Mouse (Mus musculus) adrenal gland, postnatal 25 days (tissue): ENCODE data around the gene Rmnd5b. TPM values are rescaled to one million over a fixed set of nuclear protein-coding genes. Genes with fewer than 3 reads are reported as not detected.
"Not testable (repeated sequence)": the region's sequence is repeated elsewhere in the genome, so short reads cannot be mapped to it uniquely, and the experiment has no call there.

Experiments used
- DNase-seq: peaks from one replicate; pipeline ENCODE4 v3.0.0; 2021; ENCODE audit warnings: mixed read lengths
- total RNA-seq: library from RNA; stranded (reverse); gene quantifications from 2 replicates; pipeline ENCODE4 v1.2.3, GENCODE M21; 2021

Gene Rmnd5b
- total RNA-seq, 1 experiment from 2014 or later = 55.8 TPM

DNA sequence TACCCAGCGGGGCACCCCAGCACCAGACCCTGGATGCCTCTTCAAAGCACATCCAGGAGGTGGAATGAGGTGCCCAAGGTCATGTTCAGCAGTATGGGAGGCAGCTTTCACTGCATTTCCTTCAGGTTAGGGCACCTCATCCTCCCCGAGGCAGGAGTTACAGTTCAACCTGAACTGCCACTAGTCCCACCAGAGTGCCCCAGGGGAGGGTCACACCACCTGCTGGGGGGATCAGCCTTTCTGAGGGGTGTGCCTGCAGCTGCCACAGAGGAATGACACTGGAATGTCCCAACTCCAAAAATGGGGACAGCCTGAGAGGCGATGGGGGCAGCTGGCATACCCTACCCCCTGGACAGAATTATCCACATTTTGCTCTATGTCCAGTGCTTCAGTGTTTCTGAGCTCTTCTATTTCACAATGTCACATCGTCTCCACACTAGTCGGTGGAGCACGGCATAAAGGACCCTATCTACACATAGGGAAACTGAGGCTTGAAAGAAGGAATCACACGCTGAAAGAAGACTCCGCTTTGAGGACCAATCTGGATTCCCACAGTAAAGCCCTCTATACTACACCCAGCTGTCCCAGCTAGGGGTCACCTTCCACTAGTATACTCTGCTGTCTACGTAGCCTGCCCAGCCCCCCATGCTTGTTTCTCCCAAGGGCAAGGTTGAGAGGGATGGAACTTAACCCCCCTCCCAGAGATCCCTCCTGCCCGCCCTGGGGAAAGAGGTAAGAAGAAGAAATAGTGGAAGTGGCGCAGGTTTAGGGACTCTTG is 13.6 kb upstream of the Rmnd5b start:
- no peak for DNase-seq

DNA sequence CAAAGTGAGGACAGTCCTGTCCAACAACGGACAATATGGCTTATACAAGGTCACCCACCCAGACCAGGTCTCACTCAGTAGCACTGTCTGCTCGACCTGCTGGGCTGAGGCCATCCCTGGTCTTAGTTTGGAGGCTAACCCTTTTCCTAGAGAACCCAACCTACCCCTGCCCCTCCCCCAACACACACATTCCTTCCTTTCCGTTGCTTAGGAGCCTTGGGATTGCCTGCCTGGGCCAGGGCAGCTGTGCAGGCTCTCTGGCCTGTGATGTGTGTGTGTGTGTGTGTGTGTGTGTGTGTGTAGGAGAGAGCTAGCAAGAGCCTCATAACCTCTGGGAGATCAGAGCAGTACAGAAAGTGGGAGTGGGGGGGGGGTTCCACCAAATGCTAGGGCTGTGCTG is 12.9 kb upstream of the Rmnd5b start:
- no peak for DNase-seq

DNA sequence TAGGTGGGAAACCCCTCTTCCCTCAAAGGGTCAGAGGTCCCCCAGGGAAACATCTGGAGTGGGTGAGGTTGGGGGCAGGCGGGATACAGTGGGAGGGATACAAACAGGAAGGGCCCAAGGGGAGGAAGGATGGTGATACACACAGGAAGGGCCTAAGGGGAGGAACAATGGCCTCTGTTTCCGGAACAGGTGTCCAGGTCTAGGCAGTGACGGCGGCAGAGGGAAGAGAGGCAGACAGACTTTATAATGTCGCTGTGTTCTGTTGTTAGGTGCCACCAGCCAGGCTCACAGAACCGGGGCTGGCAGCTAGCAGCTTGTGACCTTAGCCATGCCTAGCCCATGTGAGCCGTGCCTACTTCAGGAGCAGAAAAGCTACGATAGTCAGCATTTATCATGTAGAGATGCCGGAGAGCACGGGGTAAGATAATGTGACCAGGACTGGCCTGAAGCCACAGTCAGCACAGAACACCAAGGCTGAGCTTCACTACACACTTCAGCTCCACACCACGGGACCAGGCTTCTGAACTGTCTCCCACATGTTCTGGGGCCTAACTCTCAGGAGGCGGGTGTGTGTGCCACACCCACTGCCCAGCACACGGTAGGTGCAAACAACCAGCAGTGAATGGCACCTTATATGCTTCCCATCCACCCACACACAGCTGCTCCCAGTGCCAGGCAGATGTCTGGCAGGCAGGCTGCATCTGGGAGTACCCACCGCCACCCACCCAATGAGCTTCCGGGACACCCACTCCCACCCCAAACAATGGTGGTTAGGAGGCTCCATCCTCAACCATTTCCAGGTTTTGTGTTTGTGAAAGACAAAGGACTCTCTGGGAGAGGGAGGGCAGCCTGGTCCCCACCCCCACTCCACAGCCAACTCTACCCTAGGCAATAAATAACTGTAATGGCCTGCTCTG is 11.3 kb upstream of the Rmnd5b start:
- no peak for DNase-seq

DNA sequence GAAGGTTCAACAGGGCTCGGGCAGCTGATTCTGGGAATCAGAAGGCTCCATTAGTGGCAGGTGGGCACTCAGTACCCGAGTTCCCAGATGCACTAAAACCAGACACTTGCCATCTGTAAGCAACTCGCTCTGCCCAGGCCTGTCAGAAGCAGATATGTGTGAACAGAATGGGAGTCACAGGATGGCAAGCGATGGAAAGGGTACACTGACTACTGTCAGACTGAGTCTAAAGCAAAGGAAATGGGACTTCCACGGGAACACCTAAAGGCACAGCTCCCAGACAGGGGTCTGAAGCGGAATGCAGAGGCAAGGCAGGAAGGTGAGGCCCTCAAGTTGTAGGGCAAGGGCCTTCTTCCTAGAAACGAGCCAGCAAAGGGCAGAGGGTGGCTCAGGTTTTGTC is 10.5 kb upstream of the Rmnd5b start:
- no peak for DNase-seq

DNA sequence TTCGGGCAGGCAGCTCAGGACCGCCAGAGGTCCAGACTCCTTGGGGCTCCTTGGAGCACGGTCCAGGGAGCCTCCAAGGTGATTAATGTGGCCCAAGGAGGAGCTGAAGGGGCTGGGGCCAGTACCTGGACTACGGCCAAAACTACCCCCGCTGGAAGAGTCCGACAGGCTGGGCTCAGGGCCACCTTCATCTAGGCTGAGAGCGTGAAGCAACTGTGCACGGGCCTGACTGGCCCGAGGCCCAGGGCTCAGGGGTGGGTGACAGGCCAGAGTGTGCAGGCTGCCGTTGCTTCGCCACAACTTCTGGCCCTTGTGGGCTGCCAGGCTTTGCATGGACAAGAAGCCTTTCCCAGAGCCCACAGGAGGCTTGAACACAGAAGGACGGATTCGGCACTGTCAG is 9.6 kb upstream of the Rmnd5b start:
- no peak for DNase-seq

DNA sequence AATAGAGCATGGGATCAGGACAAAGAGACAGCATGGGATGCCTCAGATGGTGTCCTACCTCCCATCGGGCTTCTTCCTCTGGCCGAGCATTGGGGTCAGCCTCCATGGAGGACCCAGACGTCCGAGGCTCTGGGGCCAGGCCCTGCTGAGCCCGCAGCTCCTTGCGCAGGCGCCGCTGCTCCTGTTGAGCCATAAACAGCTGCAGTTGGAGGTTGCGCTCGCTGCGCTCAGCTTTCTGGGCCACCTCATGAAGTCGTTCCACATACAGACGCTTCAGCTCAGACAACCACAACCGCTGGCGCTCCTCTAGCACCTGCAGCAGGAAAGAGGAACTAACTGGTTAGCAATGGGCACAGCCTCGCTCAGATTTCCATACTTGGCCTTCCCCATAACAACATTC is 8.5 kb upstream of the Rmnd5b start:
- no peak for DNase-seq

DNA sequence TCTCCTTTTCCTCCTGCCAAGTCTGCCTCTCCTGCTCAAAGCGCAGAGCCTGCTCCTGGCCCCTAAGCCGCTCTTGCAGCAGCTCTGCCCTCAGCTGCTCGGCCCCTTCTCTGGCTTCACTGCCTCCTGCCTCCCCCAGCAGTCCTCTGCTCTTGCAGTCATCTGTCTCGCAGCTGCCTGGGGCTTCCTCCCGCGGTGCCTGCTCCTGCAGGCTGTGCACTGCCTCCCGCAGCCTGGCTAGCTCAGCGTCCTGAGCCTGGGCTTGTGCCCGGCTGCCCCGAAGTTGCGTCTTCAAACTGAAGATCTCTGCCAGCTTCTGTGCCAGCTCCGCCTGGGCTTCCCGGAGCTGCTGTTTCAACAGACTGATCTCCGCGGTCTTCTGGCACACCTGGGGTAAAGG is 8.1 kb upstream of the Rmnd5b start:
- no peak for DNase-seq

DNA sequence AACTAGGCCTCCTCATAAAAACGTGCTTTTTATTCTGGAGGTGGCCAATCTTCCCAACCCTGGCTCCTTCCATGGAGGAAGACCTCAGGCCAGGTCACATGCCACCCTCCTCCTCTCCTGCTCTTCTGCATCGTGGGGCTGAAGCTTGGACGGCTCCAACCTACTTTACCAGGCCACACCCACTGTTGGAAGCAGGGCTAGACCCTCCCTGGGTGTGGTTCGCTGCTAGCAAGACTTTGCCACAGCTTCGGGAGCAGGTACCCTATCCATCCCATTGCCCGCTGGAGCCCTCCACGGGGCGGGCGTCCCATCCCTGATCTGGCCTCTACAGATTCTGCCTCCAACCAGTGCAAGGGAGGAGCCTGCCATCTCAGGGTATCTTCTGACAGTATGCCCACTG is 7.5 kb upstream of the Rmnd5b start:
- no peak for DNase-seq

DNA sequence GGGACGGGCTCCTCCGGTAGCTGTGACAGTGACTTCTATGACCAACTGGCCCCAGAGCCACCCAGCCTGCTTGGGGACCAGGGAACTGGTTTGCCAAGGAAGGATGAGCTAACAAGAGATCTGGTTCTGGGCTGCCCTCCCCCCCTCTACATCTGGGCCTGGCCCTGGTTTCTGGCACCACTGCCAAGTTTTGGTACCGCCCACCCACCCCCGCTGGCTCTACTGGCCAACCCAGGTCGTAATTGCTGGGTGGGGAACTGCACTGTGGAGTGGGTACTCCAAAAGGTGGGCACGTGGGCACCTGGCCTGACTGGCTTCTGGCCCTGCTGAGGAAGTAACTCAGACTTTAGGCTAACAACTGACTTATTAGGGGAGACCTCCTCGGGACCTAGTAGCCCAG is 5.1 kb upstream of the Rmnd5b start:
- no peak for DNase-seq

DNA sequence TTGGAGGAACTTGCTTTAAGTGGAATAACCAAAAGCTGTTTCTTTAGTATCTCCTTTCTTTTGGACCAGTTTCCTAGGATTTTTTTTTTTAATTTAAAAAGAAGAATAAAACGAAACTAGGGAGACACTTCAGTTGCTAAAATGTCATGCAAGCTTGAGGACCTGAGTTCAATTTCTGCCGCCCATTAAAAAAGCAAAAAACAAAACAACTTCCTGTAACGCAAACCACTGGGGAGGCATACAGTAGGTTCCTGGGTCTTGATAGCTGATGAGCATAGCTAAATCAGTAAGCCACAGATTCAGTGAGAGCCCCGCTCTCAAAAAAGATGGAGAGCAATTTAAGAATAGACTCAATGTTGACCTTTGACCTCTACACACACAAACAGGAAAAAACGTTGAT is 2.8 kb upstream of the Rmnd5b start:
- DNase-seq = no peak

DNA sequence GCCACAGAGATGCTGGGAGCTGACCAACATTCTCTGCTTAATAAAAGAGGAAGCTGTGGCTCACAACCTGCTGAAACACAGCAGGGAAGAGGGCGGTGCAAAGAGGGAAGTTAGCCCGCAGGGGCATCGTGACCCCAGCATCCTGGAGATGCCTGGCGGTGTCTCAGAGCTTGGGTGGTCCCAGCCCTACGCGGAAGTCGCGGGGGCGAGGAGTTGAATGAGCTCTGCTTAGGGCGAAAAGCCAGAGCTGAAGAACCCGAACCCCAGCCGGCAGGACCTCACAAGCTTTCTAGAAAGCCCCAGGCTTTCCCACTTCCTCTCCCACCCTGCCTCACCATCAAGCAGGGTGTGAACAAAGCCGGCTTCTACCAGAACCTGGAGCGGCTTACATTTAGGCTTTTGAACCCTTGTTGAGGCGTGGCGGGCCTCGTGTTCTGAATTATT is 2.3 kb upstream of the Rmnd5b start:
- no peak for DNase-seq

DNA sequence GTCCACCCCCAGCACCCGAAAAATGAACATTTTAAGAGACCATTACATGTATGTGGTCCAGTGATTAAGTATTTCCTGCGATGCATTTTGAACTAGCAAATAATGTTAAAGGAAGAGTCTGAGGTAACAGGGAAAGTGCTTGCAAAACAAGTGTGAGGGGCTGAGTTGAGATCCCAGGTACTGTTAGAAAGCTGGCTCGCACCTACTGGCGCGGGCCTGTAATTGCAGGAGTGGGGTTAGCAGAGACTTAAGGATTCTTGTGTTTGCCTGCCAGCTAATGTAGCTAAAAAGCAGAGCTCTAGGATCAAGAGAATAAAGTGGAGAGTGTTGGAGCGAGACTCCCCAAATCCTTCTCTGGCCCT is 608 bp upstream of the Rmnd5b start:
- peak; percentile 51 for DNase-seq

DNA sequence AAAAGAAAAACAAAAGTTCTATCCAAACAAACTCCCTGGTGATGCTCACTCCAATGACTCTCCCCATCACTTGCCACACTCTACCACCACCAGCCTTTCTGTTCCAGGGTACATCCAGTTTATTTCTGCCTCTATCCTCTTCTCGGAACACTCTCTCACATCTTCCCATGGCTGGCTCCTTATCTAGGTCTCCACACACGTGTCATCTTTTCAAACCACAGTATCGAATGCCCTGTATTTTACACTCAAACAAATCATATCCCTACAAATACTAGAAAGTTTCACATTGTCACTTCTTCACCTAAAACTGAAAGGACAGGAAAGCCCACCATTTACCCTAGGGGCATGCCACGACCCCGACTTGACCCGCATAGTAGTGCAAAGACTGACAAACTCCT is 570 bp downstream of the Rmnd5b start:
- DNase-seq = no peak

DNA sequence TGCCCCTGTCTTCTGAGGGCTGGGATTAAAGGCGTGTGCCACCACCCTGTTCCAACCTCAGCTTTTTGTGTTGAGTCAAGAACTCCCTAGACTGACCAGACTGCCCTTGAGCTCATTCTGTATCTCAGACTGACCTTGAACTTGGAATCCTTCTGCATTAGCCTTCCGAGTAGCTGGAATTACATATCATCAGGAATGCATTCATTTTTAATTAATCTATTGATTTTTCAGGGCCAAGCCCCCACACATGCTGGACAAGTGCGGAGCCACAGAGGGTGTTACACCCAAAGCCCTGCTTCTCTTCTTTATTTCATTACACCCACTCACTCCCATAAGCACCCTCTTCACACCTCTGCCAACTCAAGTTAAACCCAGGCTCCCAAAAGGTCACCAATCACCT is 2.0 kb downstream of the Rmnd5b start:
- DNase-seq = no peak

DNA sequence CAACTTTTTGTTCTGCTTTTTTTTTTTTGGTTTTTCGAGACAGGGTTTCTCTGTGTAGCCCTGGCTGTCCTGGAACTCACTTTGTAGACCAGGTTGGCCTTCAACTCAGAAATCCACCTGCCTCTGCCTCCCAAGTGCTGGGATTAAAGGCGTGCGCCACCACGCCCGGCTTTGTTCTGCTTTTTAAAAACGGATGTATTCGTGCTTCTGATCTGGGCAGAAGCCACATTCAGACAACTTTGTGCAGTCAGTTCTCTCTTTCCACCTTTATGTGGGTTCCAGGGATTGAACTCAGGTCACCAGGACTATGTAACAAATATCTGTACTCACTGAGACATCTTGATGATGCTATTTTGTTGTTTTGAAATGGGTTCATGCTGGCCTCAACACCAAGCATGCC is 2.5 kb downstream of the Rmnd5b start:
- not testable (repeated sequence) for DNase-seq

DNA sequence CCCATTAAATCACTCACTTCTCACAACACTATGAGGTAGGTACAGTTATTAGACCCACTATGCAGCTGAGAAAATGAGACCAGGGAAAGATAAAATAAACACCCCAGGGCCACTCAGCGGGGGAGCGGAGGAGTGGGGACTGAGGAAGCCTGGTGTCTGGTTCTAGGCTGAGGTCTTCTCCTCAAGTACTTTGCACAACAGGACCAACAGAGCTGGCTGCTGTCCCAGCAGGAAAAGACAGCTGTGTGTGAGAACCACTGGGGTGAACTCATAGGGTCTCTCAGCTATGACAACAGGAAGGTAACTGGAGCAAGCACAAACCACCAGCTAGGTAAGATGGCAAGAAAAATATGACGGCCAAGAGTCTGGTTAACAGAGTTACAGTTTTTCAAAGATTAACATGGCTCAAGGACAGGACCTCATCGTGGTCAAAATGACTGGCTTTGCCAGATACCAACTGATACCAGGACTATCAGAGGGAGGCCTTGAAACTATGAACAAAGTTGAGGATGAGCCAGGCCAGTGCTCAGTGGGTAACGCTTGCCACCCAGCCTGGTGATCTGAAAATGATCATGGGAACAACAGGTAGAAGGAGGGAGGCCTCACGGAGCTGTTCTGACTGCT is 3.5 kb downstream of the Rmnd5b start:
- no peak for DNase-seq

DNA sequence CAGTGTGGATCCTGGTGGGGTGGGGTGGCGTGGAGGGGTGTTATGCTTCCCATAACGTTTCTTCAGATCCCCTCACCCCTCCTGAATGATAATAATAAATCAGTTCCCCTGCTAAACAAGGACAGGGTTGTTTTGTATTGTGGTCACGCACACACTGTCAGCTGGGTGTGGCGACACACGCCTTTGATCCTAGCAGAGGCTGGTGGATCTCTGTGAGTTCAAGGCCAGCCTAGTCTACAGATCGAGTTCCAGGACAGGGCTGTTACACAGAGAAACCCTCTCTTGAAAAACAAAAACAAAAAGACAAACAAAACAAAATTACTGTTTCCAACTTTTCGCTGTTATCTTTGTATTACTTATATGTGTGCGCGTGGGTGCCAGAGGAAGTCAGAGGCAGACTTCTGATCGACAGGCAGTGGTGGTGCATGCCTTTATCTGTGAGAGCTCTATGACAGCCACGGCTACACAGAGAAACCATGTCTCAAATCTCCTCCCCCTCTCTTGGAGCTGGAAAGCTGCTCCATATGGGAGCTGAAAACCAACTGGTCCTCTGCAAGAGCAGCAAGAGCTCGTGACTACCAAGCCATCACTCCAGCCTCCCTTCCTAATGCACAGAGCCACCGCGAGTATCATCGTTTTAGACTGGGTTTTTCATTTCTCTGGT is 5.9 kb downstream of the Rmnd5b start:
- DNase-seq = no peak

DNA sequence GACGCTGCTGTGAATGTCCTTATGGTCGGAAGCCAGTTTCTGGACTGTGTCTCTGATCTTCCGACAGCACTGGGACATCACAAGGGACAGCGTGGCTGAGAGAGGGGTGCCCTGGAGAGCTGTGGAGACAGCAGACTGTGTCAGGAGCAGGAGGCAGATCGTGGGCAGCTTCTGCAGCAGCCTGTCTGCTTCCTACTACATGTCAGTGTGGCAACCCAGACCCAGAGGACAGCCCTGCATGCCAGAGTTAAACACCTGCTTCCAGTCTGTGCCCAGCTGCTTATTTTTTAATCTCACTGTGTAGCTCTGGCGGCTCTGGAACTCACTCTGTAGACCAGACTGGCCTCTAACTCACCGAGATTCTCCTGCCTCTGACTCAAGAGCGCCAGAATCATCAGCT is 7.8 kb downstream of the Rmnd5b start:
- DNase-seq = no peak

DNA sequence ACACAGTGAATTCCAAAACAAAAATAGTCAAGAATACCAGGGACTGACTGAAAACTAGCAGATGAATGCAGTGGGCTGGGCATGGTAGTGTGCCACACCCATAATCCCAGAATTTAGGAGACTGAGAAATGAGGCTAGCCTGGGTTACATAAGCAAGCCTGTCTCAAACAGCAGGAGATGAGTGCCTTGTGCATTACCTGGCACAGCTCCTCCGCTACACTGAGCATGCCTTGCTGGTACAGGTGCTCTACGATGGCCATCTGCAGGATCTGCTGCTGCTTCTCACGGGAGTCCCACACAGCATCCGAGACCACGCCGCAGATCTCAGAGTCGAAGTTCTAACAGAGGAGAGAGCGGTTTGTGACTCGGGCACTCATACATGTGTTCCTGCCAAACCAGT is 8.3 kb downstream of the Rmnd5b start:
- no peak for DNase-seq

DNA sequence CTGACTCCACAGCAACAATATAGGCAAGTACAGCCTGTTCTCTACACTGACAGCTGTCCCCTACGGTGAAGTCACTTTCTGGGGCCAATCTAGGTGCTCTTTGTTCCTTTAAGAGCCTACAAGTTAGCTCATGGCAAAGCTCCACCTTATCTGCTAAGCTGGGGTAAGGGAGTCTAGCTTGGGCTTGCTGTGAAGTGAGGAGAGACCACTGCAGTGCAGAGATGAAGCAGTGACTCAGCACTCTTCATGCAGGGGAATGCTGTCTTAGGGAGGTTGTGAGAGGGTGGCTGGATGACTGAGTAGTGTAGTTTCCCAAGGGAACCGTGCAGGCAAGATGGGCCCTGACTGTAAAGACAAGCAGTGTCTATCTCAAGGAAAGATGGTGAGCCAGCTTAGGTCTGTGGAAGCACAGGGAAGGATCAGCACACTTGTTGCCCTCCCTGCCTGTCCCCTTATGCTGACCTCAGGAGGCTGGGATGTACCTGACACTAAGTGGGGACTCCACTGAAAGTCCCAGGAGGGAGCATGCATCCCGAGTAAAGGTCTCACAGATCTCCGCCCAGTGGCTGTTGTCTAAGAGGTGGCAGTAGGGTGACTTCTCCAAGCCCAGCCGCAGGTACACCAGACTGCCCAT is 10.4 kb downstream of the Rmnd5b start:
- no peak for DNase-seq

DNA sequence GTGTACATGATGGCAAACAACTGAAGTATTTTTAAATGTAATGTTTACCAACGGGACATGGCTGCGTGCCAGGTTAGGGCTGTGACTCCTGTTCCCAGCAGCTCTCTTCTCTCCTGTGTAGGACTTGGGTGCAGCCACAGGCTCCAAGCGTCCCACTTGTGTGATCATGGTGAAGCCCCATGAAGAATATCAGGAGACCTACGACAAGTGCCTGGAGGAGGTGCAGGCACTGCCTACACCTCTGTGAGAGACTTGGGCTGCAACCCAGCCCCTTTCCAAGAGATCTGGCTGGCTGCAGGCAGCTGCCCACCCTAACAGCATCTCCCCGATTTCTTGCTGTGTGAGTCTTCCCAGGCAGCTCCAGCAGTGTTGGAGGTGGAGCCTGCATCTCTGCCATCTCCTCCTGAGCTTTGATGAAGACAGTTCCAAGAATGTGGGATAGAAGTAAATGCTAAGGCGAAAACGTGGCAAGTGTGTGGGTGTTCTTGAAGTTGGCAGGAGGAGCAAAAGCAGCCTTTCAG is 12.7 kb downstream of the Rmnd5b start:
- DNase-seq = no peak

DNA sequence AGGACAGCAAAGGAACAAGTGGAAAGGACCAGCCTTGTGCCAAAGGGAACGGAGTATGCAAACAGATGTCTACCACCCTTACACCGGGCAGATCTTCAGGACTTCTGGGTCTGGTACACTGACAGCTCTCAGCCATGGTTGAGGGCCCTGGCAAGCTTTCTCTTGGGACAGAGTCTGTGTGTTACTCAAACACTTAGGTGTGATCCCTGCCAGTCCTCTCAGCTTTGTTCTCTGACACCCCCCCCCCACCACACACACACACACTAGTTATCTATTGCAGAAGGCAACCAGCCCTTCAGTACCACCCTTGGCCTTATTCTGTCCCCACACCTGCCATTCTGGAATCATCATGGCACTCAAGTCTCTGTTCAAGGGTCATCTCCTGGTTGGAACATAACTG is 13.9 kb downstream of the Rmnd5b start:
- no peak for DNase-seq
